Mouse (Mus musculus) CH12.LX (cell line): ENCODE results near the gene Rps6ka4.

Experiments used
- CTCF ChIP-seq, 2 experiments: IDR thresholded peaks in 1 of 2; conservative IDR thresholded peaks in 1 of 2; 2 replicates each; pipeline ENCODE4 v1.5.1; 2011 to 2012; ENCODE audit warnings: low read depth in 2 of 2, low read length in 2 of 2, improper control_type of control experiment in 1 of 2, inconsistent platforms in 1 of 2, mild to moderate bottlenecking in 1 of 2, moderate library complexity in 1 of 2
- MAFK ChIP-seq: IDR thresholded peaks from 2 replicates; pipeline ENCODE4 v1.6.1; 2011; ENCODE audit warnings: low read length, improper control_type of control experiment; ENCODE audit not compliant: insufficient replicate concordance

DNA sequence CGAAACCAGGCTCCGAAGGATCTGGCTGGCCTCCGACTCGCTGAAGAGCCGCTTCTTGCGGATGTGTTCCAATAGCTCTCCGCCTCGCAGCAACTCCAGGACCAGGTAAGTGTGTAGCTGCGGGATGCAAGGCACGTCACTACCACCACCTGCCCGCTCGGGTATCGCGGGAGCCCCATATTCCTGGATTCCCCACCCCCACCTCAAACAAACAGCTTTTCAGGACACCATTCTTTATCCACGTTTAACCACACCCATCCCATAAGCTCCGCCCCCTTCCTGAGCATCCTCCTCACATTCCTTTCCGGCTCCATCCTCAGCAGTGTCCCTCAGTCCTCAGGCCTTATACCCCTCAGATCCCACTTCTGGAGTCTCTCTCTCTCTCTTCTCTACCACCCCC lies 9.1 kb downstream of the Rps6ka4 start:
- no peak for TF ChIP-seq MAFK
- no peak for TF ChIP-seq CTCF (conservative IDR thresholded peaks at IDR 0.05 in 1 of 2, IDR thresholded peaks at IDR 0.05 in 1 of 2; ENCODE audit: low read depth in 2 of 2, low read length in 2 of 2)
